Mouse (Mus musculus): ENCODE results near the gene Fndc1.

GRCm38 (mm10) chr17:7802483-7802882 lies 24.6 kb downstream of the Fndc1 start:
- no peak for TF ChIP-seq POLR2A (IDR thresholded peaks at IDR 0.05; ENCODE audit: extremely low read depth, insufficient read depth, low read length)
- no peak for TF ChIP-seq CTCF (IDR thresholded peaks at IDR 0.05; ENCODE audit: extremely low read depth, insufficient read depth, low read length)
